Mouse (Mus musculus) C2C12 (cell line): Measurements from ENCODE around the gene Hibch. TPM values are rescaled to one million over a fixed set of nuclear protein-coding genes. Genes with fewer than 3 reads are reported as not detected.

Experiments
- H3K27me3 ChIP-seq: one replicate; pipeline ENCODE4 v1.6.1; 2011; ENCODE audit not compliant: control insufficient read depth, insufficient read depth, insufficient read length
- H3K36me3 ChIP-seq: one replicate; pipeline ENCODE4 v1.6.1; 2011; ENCODE audit not compliant: control insufficient read depth, insufficient read depth
- H3K4me3 ChIP-seq: one replicate; pipeline ENCODE4 v1.5.1; 2011; ENCODE audit warnings: mild to moderate bottlenecking, control low read depth; ENCODE audit not compliant: poor library complexity, insufficient read depth, severe bottlenecking
- H3K79me2 ChIP-seq: one replicate; pipeline ENCODE4 v1.6.1; 2011; ENCODE audit not compliant: control insufficient read depth, insufficient read depth
- H3K79me3 ChIP-seq: one replicate; pipeline ENCODE4 v1.6.1; 2011; ENCODE audit warnings: low read depth, control low read depth
- H3ac ChIP-seq: one replicate; pipeline ENCODE3; 2011; ENCODE audit warnings: low read depth; ENCODE audit not compliant: control insufficient read depth, insufficient read length
- CEBPB ChIP-seq: IDR thresholded peaks from one replicate; pipeline ENCODE4 v1.6.1; 2011; ENCODE audit warnings: low read depth, mild to moderate bottlenecking, control low read depth, moderate library complexity
- CTCF ChIP-seq: IDR thresholded peaks from one replicate; pipeline ENCODE4 v1.5.1; 2011; ENCODE audit not compliant: control insufficient read depth, insufficient read depth, insufficient read length
- FOSL1 ChIP-seq: IDR thresholded peaks from one replicate; pipeline ENCODE4 v1.8.0; 2011; ENCODE audit warnings: mild to moderate bottlenecking, low read length; ENCODE audit not compliant: poor library complexity, insufficient read depth, severe bottlenecking
- MAX ChIP-seq: IDR thresholded peaks from one replicate; pipeline ENCODE4 v1.6.1; 2011; ENCODE audit warnings: mild to moderate bottlenecking, control low read depth
- MYOD1 ChIP-seq: IDR thresholded peaks from one replicate; pipeline ENCODE4 v1.6.1; 2011; ENCODE audit warnings: low read depth; ENCODE audit not compliant: control insufficient read depth, insufficient read length
- MYOG ChIP-seq: IDR thresholded peaks from one replicate; pipeline ENCODE4 v1.6.1; 2011; ENCODE audit not compliant: control insufficient read depth, insufficient read length; ENCODE audit errors: extremely low read depth
- USF1 ChIP-seq: IDR thresholded peaks from one replicate; pipeline ENCODE4 v1.6.1; 2011; ENCODE audit warnings: low read depth, mild to moderate bottlenecking, control low read depth, moderate library complexity
- polyA plus RNA-seq: library from polyadenylated mRNA; unstranded; fragments of >200 nt; fragmentation: generic; extraction: Trizol; gene quantifications from one replicate; pipeline ENCODE4 v1.2.1, GENCODE M21; 2012; ENCODE audit warnings: missing spikeins

Gene Hibch
- polyA plus RNA-seq, 1 experiment, result 6.0 TPM

DNA sequence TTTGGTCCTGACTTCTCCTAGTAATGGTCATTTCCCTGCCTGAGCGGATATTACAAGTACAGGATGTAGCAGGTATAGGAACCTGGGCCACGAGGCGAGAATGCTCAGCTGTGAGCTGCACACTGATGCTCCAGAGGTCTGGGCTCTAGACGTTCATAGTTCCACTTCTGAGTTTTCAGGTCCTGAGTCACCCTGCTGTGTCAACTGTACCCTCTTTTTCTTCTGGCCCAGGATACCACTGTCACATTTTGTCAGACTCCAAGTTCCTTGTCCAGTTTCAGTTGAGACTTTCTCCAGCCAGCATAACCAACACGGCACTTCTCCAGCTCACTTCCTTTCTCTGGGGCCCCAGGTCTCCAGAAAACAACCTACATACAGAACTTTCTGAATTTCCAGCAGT, 43.1 kb upstream of the Hibch start:
- no peaks in the 10 kb centered on the region for H3K27me3 ChIP-seq
- TF ChIP-seq FOSL1 (no peak), MAX (no peak), USF1 (no peak), CEBPB (no peak), CTCF (no peak), MYOG (no peak)
- no peak overlapping the region for H3K4me3 ChIP-seq
- no peaks in the 10 kb centered on the region for H3K79me2 ChIP-seq
- no peak overlapping the region for H3ac ChIP-seq
- H3K79me3 ChIP-seq, result no peaks in the 10 kb centered on the region
- no peaks in the 10 kb centered on the region for H3K36me3 ChIP-seq

DNA sequence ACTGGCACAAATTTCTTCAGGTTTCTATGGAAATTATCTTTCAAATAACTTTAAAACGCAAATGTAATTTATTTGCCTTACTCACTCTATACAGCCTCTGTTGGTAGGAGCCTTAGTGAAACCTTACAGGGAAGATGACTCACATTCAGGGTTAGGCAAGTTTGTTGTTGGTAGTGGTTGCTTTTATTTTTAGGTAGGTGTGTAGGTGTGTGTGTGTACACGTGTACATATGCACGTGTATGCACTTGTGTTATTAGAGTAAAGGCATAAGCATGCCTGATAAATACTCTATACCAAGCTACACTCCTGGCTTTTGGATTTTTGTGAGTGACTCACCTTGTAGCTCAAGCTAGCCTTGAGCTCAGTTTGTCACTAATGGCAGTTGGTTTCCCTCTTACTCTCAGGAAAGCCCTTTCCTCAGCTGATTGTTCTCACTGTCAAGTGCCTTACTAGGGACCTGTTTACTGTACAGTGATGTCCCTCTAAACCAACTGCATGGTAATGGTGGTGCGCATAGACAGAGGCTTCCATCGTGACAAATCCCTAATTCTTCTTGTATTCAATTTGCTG, 42.2 kb upstream of the Hibch start:
- Histone ChIP-seq H3K4me3 (no peak overlapping the region), H3K79me3 (no peaks in the 10 kb centered on the region), H3K27me3 (no peaks in the 10 kb centered on the region), H3K36me3 (no peaks in the 10 kb centered on the region), H3ac (no peak overlapping the region), H3K79me2 (no peaks in the 10 kb centered on the region)
- TF ChIP-seq CEBPB (no peak), MAX (no peak), CTCF (no peak), FOSL1 (no peak), MYOG (no peak), USF1 (no peak), MYOD1 (no peak)

DNA sequence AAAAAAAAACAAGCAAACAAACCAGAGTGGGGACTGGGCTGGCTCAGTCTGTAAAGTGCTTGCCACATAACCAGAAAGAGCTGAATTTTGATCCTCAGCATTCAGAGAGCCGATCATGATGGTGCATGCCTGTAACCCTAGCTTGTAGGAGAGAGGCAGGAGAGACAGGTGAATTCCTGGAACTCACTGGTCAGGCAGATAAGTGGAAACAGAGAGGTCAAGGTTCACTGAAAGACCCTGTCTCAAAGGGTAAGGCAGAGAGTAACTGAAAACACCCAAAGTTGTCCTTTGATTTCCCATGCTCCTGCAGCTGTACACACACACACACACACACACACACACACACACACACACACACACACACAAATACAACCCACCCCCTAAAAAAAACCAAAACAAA, 39.7 kb upstream of the Hibch start:
- Histone ChIP-seq H3K79me2 (no peaks in the 10 kb centered on the region), H3K36me3 (peaks cover 4% of the 10 kb centered on the region), H3K79me3 (no peaks in the 10 kb centered on the region), H3ac (no peak overlapping the region), H3K27me3 (no peaks in the 10 kb centered on the region), H3K4me3 (no peak overlapping the region)
- TF ChIP-seq USF1 (no peak), MAX (no peak), MYOD1 (no peak), CTCF (no peak), MYOG (no peak), FOSL1 (no peak), CEBPB (no peak)

DNA sequence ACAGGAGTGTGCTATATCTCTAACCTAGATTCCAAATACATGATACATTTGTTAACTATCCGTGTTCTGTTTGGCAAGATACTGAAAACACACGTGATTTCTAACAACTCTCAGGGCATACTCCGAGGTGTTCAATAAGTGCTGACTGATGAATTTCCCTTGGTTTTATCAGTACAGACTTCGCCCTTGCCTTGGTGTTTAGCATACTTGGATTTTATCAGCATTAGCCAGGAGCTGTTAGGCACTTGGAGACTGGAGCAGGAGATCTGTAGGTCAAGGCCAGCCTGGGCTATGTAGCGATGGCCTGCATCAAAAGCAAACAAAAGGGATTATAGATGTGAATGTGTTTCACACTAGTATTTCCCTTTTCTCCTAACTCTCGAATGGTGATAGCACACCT, 36.3 kb upstream of the Hibch start:
- no peak for TF ChIP-seq FOSL1
- TF ChIP-seq CTCF, result no peak
- TF ChIP-seq USF1, result no peak
- no peak for TF ChIP-seq MAX
- no peak for TF ChIP-seq MYOD1
- no peak for TF ChIP-seq CEBPB
- no peak for TF ChIP-seq MYOG
- Histone ChIP-seq H3K36me3 (peaks cover 4% of the 10 kb centered on the region), H3K27me3 (no peaks in the 10 kb centered on the region), H3K4me3 (no peak overlapping the region), H3K79me3 (no peaks in the 10 kb centered on the region), H3ac (no peak overlapping the region), H3K79me2 (no peaks in the 10 kb centered on the region)

DNA sequence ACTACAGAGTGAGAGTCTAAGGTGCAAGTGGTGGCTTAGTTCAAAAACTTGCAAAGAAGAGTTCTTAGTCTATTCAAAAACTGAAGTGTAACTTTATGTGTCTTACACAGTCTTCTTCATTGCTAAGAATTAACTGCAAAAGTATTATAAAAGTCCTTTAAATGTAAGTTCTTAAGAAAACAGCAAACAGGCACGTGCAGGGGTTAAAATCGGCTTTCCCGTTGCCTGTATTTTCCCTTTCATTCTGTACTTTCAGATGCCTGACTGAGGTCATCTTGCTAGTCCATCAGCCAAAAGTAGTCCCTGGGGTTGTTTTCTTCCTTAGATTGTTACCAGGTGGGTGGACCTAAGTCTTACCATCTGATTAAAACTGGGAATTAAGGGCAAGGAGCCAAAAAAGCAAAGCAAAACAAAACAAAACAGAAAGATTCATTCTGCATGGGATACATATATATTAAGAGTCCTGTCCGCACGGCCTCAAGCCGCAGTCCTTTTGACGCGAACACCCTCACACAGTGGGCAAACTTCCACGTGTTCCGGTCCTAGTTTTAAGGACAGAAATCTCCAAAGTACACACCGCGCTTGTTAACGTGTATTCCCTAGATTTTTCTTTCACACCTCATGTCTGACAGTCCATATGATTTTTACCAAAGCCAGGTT, 28.4 kb upstream of the Hibch start:
- H3ac ChIP-seq, result no peak overlapping the region

More for the DNA sequence above, 28.4 kb upstream of the Hibch start:
- Histone ChIP-seq H3K27me3 (no peaks in the 10 kb centered on the region), H3K79me2 (no peaks in the 10 kb centered on the region), H3K4me3 (peak overlapping the region; percentile 49), H3K36me3 (no peaks in the 10 kb centered on the region), H3K79me3 (no peaks in the 10 kb centered on the region)
- TF ChIP-seq MAX (no peak), USF1 (no peak), CEBPB (no peak), CTCF (no peak), FOSL1 (no peak), MYOD1 (no peak), MYOG (no peak)
